Mouse (Mus musculus) cortical plate, adult 2 months (tissue): ENCODE measurements around the gene Atp2a1. TPM values are rescaled to one million over a fixed set of nuclear protein-coding genes. Genes with fewer than 3 reads are reported as not detected.

Experiments used
- H3K27ac ChIP-seq: fragments of 200-500 bp; 2 replicates; pipeline ENCODE4 v1.5.1; 2012; ENCODE audit warnings: low read length, control low read depth, inconsistent platforms; ENCODE audit not compliant: insufficient read depth
- H3K4me1 ChIP-seq: fragments of 200-500 bp; 2 replicates; pipeline ENCODE4 v1.6.1; 2011; ENCODE audit warnings: low read length; ENCODE audit not compliant: control insufficient read depth, insufficient read depth
- H3K4me3 ChIP-seq: fragments of 200-500 bp; 2 replicates; pipeline ENCODE4 v1.5.1; 2011; ENCODE audit warnings: mild to moderate bottlenecking, low read length, control low read depth; ENCODE audit not compliant: insufficient read depth
- CTCF ChIP-seq: fragments of 200-500 bp; IDR thresholded peaks from 2 replicates; pipeline ENCODE4 v1.5.1; 2011; ENCODE audit warnings: mild to moderate bottlenecking, control low read depth, low read length; ENCODE audit not compliant: insufficient read depth; ENCODE audit errors: extremely low read depth
- POLR2A ChIP-seq: fragments of 200-500 bp; IDR thresholded peaks from 2 replicates; pipeline ENCODE4 v1.6.1; 2011; ENCODE audit warnings: mild to moderate bottlenecking, low read length, control low read depth; ENCODE audit not compliant: insufficient read depth; ENCODE audit errors: extremely low read depth
- polyA plus RNA-seq: library from polyadenylated mRNA; depleted of rRNA; stranded (reverse); fragments of >200 nt; gene quantifications from 2 replicates; pipeline ENCODE4 v1.2.3, GENCODE M21; 2012

Gene Atp2a1
- polyA plus RNA-seq, 1 experiment: 0.52 TPM

DNA sequence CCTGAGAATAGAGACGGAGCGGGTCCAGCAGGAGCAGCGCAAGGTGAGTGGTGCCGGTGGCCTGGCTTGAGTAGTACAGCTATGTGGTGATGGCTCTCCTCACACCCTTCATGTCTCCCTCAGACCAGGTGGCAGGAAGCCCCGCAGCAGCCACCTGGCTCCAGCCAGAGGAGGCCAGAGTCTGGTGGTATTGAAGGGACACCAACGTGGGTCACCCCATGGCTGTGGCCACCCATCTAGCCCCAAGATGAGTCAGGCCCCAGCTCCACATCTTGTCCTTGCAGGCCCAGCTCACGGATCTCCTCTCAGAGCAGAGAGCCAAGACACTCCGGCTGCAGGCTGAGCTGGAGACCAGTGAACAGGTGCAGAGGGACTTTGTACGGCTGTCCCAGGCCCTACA, 18.4 kb downstream of the Atp2a1 start:
- TF ChIP-seq POLR2A (no peak), CTCF (no peak)
- Histone ChIP-seq H3K27ac (no peak overlapping the region), H3K4me3 (no peak overlapping the region), H3K4me1 (no peaks in the 10 kb centered on the region)

DNA sequence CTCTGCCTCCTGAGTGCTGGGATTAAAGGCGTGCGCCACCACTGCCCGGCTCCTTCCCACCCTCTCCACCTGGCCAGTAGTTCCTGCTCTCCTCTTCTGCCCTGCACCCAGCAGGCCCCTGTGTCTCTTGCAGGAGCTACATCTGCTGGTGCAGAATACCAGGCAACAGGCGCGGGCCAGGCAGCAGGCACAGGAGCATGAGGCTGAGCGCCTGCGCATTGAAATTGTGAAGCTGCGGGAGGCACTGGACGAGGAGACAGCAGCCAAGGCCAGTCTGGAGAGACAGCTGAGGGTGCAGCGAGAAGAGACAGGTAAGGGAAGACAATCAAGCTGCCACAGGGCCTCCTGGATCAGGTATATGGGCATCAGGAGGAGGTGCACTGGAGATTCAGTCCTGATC, 18.9 kb downstream of the Atp2a1 start:
- Histone ChIP-seq H3K4me3 (no peak overlapping the region), H3K27ac (no peak overlapping the region), H3K4me1 (no peaks in the 10 kb centered on the region)
- TF ChIP-seq CTCF (no peak), POLR2A (no peak)

DNA sequence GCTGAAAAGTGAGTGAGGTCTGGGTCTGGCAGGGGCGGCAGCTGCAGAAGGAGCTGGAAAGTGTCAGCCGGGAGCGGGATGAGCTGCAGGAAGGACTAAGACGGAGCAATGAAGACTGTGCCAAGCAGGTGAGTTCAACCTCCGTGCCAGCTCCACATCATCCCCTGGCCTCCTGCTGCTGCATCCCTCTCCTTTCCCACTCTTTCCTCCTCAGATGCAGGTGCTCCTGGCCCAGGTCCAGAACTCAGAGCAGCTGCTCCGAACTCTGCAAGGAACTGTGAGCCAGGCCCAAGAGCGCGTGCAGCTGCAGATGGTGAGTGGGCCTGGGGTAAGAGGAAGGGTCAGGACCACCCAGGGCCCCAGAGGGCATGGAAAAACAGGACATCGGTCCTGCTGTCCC, 22.8 kb downstream of the Atp2a1 start:
- TF ChIP-seq CTCF (no peak), POLR2A (no peak)
- no peak overlapping the region for H3K4me3 ChIP-seq
- H3K4me1 ChIP-seq: no peaks in the 10 kb centered on the region
- no peak overlapping the region for H3K27ac ChIP-seq

DNA sequence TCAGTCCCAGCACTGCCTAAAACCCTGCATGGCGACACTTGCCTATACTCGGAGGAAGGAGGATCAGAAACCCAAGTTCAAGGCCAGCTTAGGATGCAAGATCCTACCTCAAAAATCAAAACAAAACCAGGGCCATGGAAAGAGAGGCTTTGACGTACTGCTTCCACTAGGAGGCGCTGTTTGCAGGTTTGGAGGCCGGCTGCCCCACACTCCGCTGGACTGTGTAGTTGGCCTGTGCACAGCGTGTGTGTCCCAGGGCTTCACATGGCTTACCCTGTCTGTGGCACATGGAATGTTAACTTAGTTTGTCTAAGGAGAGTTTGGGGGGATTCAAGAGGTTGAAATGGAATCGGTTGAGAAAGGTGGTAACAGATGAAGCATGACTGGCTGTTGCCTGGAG, 26.1 kb downstream of the Atp2a1 start:
- no peak overlapping the region for H3K27ac ChIP-seq
- H3K4me3 ChIP-seq: no peak overlapping the region
- TF ChIP-seq CTCF: peak; percentile 64
- no peak for TF ChIP-seq POLR2A
- no peaks in the 10 kb centered on the region for H3K4me1 ChIP-seq

DNA sequence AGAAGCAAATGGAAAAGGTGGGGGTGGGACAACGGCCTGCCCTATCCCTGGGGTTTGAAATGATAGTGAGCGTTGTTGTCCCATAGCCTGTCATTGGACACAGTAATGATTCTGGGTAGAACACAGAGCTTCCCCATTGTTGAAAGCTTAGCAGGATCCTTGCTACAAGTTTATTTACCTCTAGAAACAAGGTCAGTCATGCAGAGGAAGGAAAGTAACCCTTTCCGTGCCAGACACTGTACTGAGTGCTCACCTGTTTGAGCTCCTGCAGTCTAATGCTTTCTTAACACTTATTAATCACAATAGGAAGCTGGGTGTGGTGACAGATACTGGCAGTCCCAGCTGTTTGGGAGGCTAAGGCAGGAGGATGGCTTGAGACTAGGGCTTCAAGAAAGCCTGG, 27.1 kb downstream of the Atp2a1 start:
- Histone ChIP-seq H3K4me3 (no peak overlapping the region), H3K4me1 (no peaks in the 10 kb centered on the region), H3K27ac (no peak overlapping the region)
- TF ChIP-seq POLR2A (no peak), CTCF (no peak)

DNA sequence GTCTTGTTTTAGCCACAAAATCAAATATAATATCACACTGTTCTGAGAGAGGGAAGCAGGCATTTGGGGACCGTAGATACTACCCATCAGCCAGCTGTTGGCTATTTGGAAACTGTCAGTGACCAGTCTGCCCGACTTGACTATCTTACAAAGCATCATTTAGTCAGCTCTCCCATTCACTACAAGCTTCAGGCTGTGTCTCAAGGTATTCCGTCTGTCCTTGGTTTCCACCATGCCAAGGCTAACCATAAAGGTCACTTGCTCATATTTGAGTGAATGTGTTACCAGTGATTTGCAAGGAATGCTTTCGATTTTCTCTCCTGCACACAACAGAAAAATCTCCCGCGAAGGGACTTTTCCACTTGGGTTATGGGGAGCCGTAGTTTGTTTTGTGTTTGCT, 28.2 kb downstream of the Atp2a1 start:
- TF ChIP-seq POLR2A (no peak), CTCF (no peak)
- Histone ChIP-seq H3K27ac (no peak overlapping the region), H3K4me3 (no peak overlapping the region), H3K4me1 (peaks cover under 1% of the 10 kb centered on the region; the same call in 1 of the 2 replicates)

DNA sequence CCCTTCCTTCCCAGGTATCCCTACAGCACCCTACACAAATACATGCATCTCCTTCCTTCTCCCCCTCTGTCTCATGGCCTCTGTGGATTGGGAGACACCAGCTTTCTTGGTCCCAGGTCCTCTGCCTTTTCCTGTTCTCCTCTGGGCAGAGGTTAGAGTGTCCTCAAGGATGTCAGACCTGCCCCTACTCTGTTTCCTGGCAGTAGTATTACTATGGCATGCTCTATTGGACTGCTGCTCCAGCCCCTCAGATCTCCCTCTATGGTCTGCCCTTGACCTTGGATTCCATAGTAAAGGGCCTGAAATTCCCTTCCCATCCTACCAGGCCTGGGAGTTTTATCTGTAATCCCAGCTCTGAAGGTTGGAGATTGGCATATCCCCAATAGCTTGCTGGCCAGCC, 32.7 kb downstream of the Atp2a1 start:
- Histone ChIP-seq H3K4me3 (no peak overlapping the region), H3K27ac (no peak overlapping the region), H3K4me1 (peaks cover 4% of the 10 kb centered on the region)
- no peak for TF ChIP-seq POLR2A
- no peak for TF ChIP-seq CTCF

DNA sequence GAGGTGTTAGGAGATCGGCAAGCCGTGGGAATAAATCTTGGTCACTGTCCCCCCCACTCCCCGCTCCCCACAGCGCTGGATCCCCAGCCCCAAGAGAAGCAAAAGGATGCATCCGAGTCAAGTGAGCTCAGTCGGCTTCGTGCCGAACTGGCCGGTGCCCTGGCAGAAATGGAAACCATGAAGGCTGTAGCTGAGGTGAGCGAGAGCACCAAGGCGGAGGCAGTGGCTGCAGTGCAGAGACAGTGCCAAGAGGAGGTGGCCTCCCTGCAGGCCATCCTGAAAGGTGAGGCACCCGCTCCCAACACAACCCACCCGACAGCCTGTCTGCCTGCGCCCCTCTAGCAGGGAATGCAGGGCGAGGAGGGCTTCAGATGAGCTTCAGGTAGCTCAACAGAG, 33.4 kb downstream of the Atp2a1 start:
- TF ChIP-seq CTCF: no peak
- H3K27ac ChIP-seq: no peak overlapping the region

DNA sequence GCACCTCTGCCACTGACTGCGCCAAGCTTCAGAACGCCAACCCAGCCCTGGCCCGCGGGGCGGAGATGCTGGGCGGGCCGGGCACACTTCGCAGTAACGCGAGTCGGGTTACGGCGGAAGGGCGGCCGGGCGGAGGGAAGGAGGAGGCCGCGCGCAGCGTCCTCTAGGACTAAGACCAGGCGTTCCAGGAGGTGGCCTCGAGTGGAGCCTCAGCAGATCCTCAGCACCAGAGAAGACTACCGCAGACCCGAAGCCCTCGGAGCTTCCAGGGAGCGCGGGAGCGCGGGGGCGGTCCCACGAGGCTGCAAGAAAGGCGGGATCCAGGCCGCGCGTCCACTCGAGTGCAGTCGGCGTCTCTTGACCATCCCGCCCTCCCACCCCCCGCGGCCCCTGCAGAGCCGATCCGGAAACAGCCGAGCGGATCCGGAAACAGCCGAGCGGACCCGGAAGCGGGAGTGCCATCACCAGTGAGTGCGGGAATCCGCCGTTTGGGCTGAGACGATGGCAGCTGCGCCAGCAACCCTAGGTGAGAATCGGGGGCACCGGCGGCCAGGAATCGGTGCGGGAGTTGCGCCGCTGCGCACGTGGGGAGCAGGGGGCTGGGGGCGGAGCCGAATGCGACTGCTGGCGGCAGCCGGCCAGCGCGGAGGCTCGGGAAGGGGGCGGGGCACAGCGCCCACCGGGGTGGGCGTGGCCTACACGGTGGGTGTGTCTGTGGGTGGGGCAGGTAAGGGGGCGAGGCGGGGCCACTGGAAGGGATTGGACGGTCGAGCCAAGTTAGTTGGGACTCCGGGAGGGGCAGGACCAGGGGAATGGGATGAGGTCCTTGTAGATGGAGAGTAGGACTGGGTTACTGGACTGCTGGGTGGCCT, 34.0 kb downstream of the Atp2a1 start, which contains the start of gene Rabep2:
Gene Rabep2 (plus strand): TSS at position 129 of the 872 bp plus-strand sequence.
- H3K4me3 ChIP-seq: peak within 1 kb of the TSS; percentile 82
- peak within 1 kb of the TSS; percentile 82; the same call in 1 of the 2 replicates for H3K27ac ChIP-seq
- peaks cover 4% of the 10 kb centered on the region for H3K4me1 ChIP-seq
- peak; percentile 51; the same call in 1 of the 2 replicates for TF ChIP-seq POLR2A
- no peak for TF ChIP-seq CTCF

More for the DNA sequence above, 33.4 kb downstream of the Atp2a1 start:
- Histone ChIP-seq H3K4me3 (peak overlapping the region; percentile 82), H3K4me1 (peaks cover 4% of the 10 kb centered on the region)

DNA sequence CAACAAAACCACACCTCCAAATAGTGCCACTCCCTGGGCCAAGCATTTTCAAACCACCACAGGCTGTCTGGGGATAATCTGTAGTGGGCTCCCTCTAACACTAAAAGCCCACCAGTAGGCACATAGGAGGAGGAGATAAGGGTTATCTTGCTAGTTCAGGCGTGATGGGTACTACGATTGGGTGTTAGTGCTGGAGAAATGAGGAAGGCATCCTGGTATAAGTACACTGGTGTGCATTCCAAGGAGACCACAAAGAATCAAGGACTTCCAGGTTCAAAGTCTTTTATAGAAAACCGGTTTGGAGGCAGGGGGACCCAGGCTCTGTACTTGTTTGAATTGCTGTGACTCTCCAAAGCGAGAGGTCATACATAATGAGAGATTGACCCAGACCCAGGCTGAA, 34.8 kb downstream of the Atp2a1 start:
- Histone ChIP-seq H3K27ac (no peak overlapping the region), H3K4me1 (peaks cover 4% of the 10 kb centered on the region), H3K4me3 (peak overlapping the region; percentile 82)
- TF ChIP-seq CTCF (no peak), POLR2A (no peak)
